Mouse (Mus musculus) cerebellum, adult 2 months (tissue): ENCODE measurements around the gene Ppp1r14b.

Experiments
- CTCF ChIP-seq: fragments of 200-500 bp; IDR thresholded peaks from 2 replicates; pipeline ENCODE4 v1.5.1; 2011; ENCODE audit warnings: low read depth, mild to moderate bottlenecking, control low read depth, low read length, moderate library complexity, borderline replicate concordance; ENCODE audit not compliant: insufficient read depth
- POLR2A ChIP-seq: fragments of 200-500 bp; IDR thresholded peaks from 2 replicates; pipeline ENCODE4 v1.6.1; 2011; ENCODE audit warnings: low read length, control low read depth, borderline replicate concordance; ENCODE audit not compliant: insufficient read depth

DNA sequence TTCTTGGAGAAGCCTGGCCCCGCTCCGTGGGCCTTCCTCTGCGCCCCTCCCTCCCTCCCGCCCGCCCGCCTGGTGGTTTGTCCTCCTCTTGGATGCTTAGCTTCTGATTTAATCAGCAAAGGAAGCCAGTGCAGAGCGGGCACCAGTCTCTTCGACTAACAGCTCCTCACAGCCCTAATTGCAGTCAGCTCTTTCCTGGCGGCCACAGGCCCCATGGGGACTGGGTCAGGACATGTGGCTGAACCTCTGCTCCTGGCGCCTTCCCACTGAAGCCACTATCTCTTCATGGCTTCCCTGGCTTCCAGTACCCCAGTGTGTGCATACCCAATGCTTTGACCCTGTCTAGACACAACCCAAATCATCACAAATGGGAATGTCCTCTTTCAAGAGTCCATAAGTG lies 18.3 kb upstream of the Ppp1r14b start:
- TF ChIP-seq CTCF, result no peak
- no peak for TF ChIP-seq POLR2A
